Mouse (Mus musculus) left cerebral cortex, adult 6 months (tissue): ENCODE data around the gene Gatad2a. TPM values are rescaled to one million over a fixed set of nuclear protein-coding genes. Genes with fewer than 3 reads are reported as not detected.

Experiments used
- long read RNA-seq, 2 experiments: library from polyadenylated mRNA; unstranded; transcript quantifications; one replicate each; pipeline ENCODE4 v2.0.0; 2019 to 2020
- polyA plus RNA-seq: library from polyadenylated mRNA; unstranded; fragments of <200 nt; fragmentation: Nextera tagmentation; gene quantifications from 2 replicates; pipeline ENCODE4 v1.2.3, GENCODE M21; 2021

Gatad2a gene
- polyA plus RNA-seq, result 6.8 and 8.7 TPM in 2 replicates
- long read RNA-seq, experiment 1, transcript Gatad2a-206 (13 exons, 3,622 nt), result major isoform, 10 of 52 reads
- long read RNA-seq, experiment 1, partial matches to known transcripts, result 6 of 52 reads
- long read RNA-seq, experiment 1, other reads (novel, unspliced or antisense), result 34 of 52 reads
- long read RNA-seq, experiment 2, partial matches to known transcripts, result 8 of 12 reads
- long read RNA-seq, experiment 2, other reads (novel, unspliced or antisense), result 3 of 12 reads

DNA sequence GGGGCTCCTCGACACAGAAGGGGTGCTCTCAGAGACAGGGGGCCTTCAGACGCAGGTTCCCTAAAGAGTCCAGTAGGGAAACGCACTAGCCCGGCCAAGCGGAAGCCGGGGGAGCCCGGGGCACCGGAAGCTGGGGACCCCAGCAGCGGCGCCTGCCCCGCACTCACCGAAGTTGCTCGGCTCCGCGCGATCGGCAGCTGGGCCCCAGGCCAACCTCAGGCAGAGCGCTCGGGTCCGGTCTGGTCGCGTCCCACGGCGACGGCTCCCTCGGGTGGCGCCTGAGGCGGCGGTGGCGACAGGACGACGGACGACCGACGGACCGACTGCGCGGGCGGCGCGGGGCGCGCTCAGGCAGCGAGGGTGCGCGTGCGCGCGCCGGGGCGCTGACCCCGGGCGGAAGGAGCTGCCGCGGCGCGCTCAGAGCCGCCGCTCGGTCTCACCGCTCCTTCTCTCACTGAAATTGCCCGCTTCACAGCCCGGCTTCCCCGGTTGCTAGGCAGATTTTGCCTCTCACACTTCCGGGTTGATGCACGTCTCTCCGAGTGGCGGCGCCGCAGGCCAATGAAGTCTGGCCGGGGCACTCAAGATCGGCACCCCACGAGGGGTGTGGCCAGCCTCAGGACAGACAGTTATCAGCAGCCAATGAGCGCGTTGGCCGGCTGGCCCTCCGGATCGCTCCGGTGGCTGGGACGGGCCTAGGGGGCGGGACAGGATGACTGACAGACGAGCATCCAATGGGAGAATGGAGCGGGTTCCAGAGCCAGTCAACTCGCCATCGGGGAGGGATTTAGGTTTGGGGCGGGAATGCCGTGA, at the start of gene Gatad2a:
Gatad2a (minus strand) TSS at position 609 of the 813 bp plus-strand sequence.

DNA sequence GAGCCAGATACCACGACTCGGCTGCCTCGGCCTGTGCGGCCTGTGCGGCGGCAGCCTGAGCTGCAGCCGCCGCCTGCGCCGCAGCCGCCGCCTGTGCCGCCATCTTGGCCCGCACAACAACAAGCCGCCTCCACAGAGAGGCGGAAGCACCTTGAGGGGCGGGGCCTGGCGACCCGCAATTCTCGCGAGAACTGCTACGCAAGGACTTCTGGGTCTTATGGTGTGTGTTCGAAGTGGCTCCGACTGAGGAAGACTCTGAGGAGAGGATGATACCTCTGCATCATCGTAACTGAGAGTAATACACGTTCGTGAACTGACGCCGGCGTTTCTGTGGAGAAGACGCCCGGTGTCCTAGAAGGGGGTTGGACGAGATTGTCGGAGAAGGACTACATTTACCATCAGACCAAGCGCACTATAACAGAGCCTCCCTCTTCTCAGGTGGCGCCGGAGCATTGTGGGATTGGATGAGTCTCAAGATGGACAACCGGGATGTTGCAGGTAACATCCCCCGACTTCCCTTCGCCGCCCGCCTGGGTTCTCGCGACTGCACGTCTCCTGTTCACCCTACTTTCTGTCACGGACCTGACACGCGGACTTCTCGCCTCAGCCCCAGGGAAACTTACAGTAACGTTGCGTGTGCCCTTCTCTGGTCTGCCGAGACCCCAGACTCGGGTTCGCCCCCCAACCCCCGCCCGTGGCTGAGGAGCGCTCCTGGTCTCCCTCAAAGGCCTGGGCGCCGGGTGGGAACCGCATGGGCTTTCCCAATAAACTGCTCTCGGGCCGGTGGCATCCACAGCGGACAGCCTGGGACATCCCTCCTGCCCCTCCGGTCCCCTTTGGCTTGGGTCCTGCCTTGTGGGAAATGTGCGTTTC, 46.6 kb upstream of the Gatad2a start, which contains the start of the genes Mau2 and Sugp1:
Mau2 (minus strand) TSS at position 152 of the 873 bp plus-strand sequence.
Sugp1 (plus strand) TSS at position 231 of the 873 bp plus-strand sequence.

DNA sequence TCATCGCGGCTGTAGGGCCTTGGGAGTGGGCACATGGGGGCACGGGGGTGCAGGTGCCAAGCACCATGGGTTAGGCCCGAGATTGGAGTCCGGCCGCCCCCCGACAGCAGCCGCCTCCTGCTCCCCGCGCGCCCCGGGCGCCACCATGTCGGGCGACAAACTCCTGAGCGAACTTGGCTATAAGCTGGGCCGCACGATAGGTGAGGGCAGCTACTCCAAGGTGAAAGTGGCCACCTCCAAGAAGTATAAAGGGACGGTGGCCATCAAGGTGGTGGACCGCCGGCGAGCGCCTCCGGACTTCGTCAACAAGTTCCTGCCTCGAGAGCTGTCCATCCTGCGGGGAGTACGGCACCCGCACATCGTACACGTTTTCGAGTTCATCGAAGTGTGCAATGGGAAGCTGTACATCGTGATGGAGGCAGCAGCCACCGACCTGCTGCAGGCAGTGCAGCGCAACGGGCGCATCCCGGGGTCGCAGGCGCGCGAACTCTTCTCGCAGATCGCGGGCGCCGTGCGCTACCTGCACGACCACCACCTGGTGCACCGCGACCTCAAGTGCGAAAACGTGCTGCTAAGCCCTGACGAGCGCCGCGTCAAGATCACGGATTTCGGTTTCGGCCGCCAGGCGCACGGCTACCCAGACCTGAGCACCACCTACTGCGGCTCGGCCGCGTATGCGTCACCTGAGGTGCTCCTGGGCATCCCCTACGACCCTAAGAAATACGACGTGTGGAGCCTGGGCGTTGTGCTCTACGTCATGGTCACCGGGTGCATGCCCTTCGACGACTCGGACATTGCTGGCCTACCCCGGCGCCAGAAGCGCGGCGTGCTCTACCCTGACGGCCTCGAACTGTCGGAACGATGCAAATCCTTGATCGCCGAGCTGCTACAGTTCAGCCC, 93.8 kb downstream of the Gatad2a start, which contains the start of the genes Tssk6, Ndufa13 and Yjefn3:
Tssk6 (plus strand) TSS at position 22 of the 900 bp plus-strand sequence.
Ndufa13 (minus strand) TSS at position 396 of the 900 bp plus-strand sequence.
Yjefn3 (minus strand) TSS at position 550 of the 900 bp plus-strand sequence.

DNA sequence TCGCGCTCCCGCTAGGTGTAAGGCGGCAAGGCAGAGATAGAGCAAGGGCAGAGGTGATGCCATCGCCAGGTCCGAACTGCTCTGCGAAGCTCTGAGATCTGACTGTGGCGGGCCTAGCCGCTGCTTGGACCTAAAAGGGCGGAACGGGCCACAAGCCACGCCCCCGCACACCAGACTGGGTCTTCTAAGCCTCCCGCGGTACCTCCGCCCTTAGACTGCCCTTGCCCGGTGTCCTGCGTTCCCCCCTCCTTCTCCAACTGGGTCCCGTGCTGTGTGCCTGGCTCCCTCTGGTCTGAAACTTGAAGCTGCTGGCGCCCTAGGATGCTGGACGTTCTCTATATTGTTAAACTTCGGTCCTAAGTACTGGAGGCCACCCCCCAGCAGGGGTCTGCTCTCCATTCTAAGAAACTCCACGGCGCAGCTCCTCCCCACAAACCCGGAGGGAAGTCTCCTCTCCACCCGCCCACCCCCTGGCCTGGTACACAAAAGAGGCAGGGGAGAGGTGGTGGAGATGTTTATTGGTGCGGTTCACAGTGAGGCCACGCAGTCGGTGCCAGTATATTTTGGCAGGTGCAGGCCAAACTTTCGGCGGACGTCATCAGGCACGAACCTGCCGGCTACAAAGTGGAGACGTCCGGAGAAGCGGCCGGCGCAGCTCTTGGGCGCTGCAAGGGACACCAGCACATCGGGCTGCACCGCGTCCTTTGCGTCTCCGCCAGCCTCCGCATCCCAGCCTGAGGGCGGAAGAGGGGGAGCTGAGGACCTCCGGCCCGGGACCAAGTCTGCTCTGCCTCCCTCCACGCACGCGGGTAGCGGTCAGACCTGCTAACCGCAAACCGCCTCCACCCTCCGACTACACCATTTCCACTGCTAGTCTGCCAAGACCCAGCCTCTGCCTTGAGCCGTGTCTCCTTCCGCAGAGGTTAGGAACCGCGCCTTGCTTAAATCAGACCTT, 108.6 kb downstream of the Gatad2a start, which contains the start of gene Cilp2:
Cilp2 (minus strand) TSS at position 399 of the 955 bp plus-strand sequence.

Other genes starting within 250 kb of the Gatad2a start
- 2.9 and 3.1 TPM in 2 replicates for gene Zfp963, start 246.4 kb downstream of the Gatad2a start, polyA plus RNA-seq
- gene Gm20422, start 221.5 kb downstream of the Gatad2a start, polyA plus RNA-seq, result 0.94 TPM in 1 of 2 replicates, not detected in the other
- 10.8 and 15.4 TPM in 2 replicates for gene Atp13a1, start 205.2 kb downstream of the Gatad2a start, polyA plus RNA-seq
- 3.0 and 4.1 TPM in 2 replicates for gene Zfp866, start 205.2 kb downstream of the Gatad2a start, polyA plus RNA-seq
- gene Gmip, start 187.7 kb downstream of the Gatad2a start, polyA plus RNA-seq, result 1.8 and 2.8 TPM in 2 replicates
- gene Lpar2, start 174.0 kb downstream of the Gatad2a start, polyA plus RNA-seq, result 0.05 and 0.11 TPM in 2 replicates
- gene Pbx4, start 163.9 kb downstream of the Gatad2a start, polyA plus RNA-seq, result 59.2 and 60.8 TPM in 2 replicates
- 0.44 and 0.61 TPM in 2 replicates for gene Cilp2, start 108.7 kb downstream of the Gatad2a start, polyA plus RNA-seq
- gene Tssk6, start 94.2 kb downstream of the Gatad2a start, polyA plus RNA-seq, result 1.3 and 1.8 TPM in 2 replicates
- gene Ndufa13, start 93.8 kb downstream of the Gatad2a start, polyA plus RNA-seq, result 625 and 699 TPM in 2 replicates
- 48.3 and 74.4 TPM in 2 replicates for gene Yjefn3, start 93.7 kb downstream of the Gatad2a start, polyA plus RNA-seq
- 24.8 and 37.2 TPM in 2 replicates for gene Mau2, start 46.4 kb upstream of the Gatad2a start, polyA plus RNA-seq
- gene Sugp1, start 46.4 kb upstream of the Gatad2a start, polyA plus RNA-seq, result 27.5 and 30.4 TPM in 2 replicates
- gene Tm6sf2, start 76.5 kb upstream of the Gatad2a start, polyA plus RNA-seq, result 0.18 TPM in 2 replicates
- gene Hapln4, start 87.1 kb upstream of the Gatad2a start, polyA plus RNA-seq, result 54.9 and 60.9 TPM in 2 replicates
- gene Ncan, start 124.5 kb upstream of the Gatad2a start, polyA plus RNA-seq, result 109 and 132 TPM in 2 replicates
- gene Nr2c2ap, start 134.9 kb upstream of the Gatad2a start, polyA plus RNA-seq, result 34.7 and 36.6 TPM in 2 replicates
- gene Rfxank, start 142.8 kb upstream of the Gatad2a start, polyA plus RNA-seq, result 12.7 and 15.3 TPM in 2 replicates
- gene Borcs8, start 143.1 kb upstream of the Gatad2a start, polyA plus RNA-seq, result 121 and 136 TPM in 2 replicates
- gene Mef2b, start 143.3 kb upstream of the Gatad2a start, polyA plus RNA-seq, result 0.36 and 0.38 TPM in 2 replicates
- gene Tmem161a, start 176.0 kb upstream of the Gatad2a start, polyA plus RNA-seq, result 22.7 and 26.0 TPM in 2 replicates
- gene Slc25a42, start 215.9 kb upstream of the Gatad2a start, polyA plus RNA-seq, result 9.4 and 11.1 TPM in 2 replicates
- gene Sugp2, start 237.8 kb upstream of the Gatad2a start, polyA plus RNA-seq, result 29.7 and 30.6 TPM in 2 replicates
- gene Armc6, start 238.1 kb upstream of the Gatad2a start, polyA plus RNA-seq, result 36.5 and 40.3 TPM in 2 replicates